Mouse (Mus musculus) heart, embryonic 13.5 days (tissue): ENCODE results near the gene Ifnk. TPM values are rescaled to one million over a fixed set of nuclear protein-coding genes. Genes with fewer than 3 reads are reported as not detected.
A peak's percentile ranks its signal among the peaks of the same experiment; 100 is the strongest.

Experiments
- ATAC-seq: fragments of 200-750 bp; cut with Nextera tagmentation; 2 replicates; pipeline ENCODE4 v1.8.0; 2017; ENCODE audit warnings: moderate TSS enrichment; ENCODE audit not compliant: insufficient number of reproducible peaks, low FRiP score, low TSS enrichment; ENCODE audit errors: extremely low read depth
- H3K27ac ChIP-seq: fragments of 300-500 bp; sonication (generic); replicated peaks from 2 replicates; pipeline ENCODE4 v1.5.1; 2015; ENCODE audit warnings: moderate library complexity, mild to moderate bottlenecking, inconsistent platforms
- H3K27me3 ChIP-seq: fragments of 300-500 bp; sonication (generic); replicated peaks from 2 replicates; pipeline ENCODE4 v1.6.1; 2015; ENCODE audit warnings: mild to moderate bottlenecking, inconsistent platforms
- H3K36me3 ChIP-seq: fragments of 300-500 bp; sonication (generic); 2 replicates; pipeline ENCODE4 v1.6.1; 2015; ENCODE audit warnings: mild to moderate bottlenecking, inconsistent platforms
- H3K4me1 ChIP-seq: fragments of 300-500 bp; sonication (generic); 2 replicates; pipeline ENCODE4 v1.6.1; 2015; ENCODE audit warnings: inconsistent platforms
- H3K4me2 ChIP-seq: fragments of 300-500 bp; sonication (generic); 2 replicates; pipeline ENCODE4 v1.6.1; 2015; ENCODE audit warnings: inconsistent platforms, mild to moderate bottlenecking, moderate library complexity
- H3K4me3 ChIP-seq: fragments of 300-500 bp; sonication (generic); 2 replicates; pipeline ENCODE4 v1.5.1; 2015; ENCODE audit warnings: moderate library complexity, mild to moderate bottlenecking, inconsistent platforms
- H3K9ac ChIP-seq: fragments of 300-500 bp; sonication (generic); 2 replicates; pipeline ENCODE4 v1.6.1; 2015; ENCODE audit warnings: inconsistent platforms, mild to moderate bottlenecking, moderate library complexity
- H3K9me3 ChIP-seq: fragments of 300-500 bp; sonication (generic); 2 replicates; pipeline ENCODE4 v1.6.1; 2016; ENCODE audit warnings: inconsistent platforms
- WGBS: fragments of 180-500 bp; shearing (Covaris S2); methylation state at CpG from one replicate; pipeline ENCODE4 v1.1.7; 2015; ENCODE audit warnings: mixed read lengths; 5-methylcytosine and 5-hydroxymethylcytosine counted together
- polyA plus RNA-seq: library from polyadenylated mRNA; unstranded; fragments of >200 nt; fragmentation: Nextera tagmentation; extraction: Ambion mirVana; gene quantifications from 2 replicates; pipeline ENCODE4 v1.2.1, GENCODE M21; 2015

Gene Ifnk
- polyA plus RNA-seq, 1 experiment from 2014 or later: not detected

DNA sequence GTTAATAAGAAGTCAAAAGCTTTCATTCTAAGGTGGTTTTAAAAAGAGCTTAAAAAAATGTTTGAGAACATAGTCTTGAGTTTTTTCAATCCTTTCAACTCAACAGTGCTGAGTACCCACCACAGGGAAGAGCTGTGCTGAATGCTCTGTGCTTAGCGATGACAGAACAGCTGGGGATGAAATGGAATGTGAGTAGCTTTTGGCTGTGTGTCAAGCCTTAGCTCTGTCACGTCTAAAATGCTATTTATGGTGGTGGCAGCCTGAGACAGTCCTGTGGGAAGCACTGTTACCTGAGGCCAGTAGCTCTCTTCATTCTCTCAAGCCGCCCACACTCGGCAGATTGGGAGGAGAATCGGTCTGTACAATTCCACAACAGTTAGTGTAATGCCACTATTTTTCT is 37.9 kb downstream of the Ifnk start:
- peaks cover 7% of the 10 kb centered on the region; the same call in 1 of the 2 replicates for H3K9me3 ChIP-seq
- H3K4me3 ChIP-seq: no peak overlapping the region
- 41% methylated on average over 5 of the region's 5 CpGs for WGBS
- peaks cover 19% of the 10 kb centered on the region for H3K4me1 ChIP-seq
- H3K9ac ChIP-seq: no peak overlapping the region
- no peak overlapping the region for H3K4me2 ChIP-seq
- ATAC-seq: peak; percentile 61; the same call in 1 of the 2 replicates
- peaks cover 30% of the 10 kb centered on the region for H3K36me3 ChIP-seq
- H3K27ac ChIP-seq: peak overlapping the region; percentile 68
- no peaks in the 10 kb centered on the region for H3K27me3 ChIP-seq

DNA sequence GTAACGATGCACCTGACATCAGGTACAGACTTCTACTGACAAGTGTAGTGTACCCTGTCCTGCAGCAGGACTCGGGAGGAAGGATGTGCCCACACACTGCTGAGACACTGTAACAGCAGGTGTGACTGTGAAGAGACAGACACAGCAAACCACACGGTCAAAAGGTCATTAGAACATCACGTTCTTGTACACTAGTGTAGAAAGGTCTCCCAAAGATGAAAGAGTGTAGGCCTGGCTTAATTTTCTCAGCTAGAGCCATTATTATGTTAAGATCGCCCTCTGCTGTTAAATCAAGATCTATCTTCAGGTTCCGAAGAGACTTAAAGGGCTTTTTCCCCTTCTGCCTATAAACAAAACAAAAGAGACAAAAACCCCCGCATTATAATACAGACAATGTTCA is 40.9 kb downstream of the Ifnk start:
- H3K27ac ChIP-seq: no peak overlapping the region
- 46% methylated on average over 7 of the region's 7 CpGs for WGBS

DNA sequence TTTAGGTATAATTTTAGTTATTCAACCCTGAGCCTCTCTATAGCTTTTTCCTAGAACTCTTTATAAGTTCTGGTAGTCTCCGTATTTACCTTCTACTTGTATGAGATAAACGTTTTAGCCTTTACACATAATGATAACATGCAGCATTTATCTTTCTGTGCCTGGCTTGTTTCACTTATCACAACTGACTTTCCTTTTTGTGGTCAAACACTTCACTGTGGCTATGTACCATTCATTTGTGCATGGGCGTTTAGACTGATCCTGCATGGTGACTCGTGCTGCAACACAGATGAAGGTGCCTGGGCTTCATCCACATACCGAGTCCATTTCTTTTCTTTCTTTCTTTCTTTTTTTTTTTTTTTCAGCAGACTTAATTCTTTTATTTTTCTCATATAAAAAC is 49.8 kb downstream of the Ifnk start:
- Histone ChIP-seq H3K4me3 (no peak overlapping the region), H3K9ac (no peak overlapping the region), H3K27me3 (no peaks in the 10 kb centered on the region), H3K4me2 (no peak overlapping the region), H3K9me3 (no peaks in the 10 kb centered on the region), H3K36me3 (peaks cover 75% of the 10 kb centered on the region), H3K27ac (no peak overlapping the region), H3K4me1 (no peaks in the 10 kb centered on the region)
- no peak for ATAC-seq
- 60% methylated on average over 5 of the region's 5 CpGs for WGBS

More for the DNA sequence above, 40.9 kb downstream of the Ifnk start:
- no peak for ATAC-seq
- Histone ChIP-seq H3K9me3 (0 out of 2 replicates have a peak, but pooled peaks cover 2% of the 10 kb centered on the region), H3K36me3 (peaks cover 43% of the 10 kb centered on the region), H3K4me3 (no peak overlapping the region), H3K4me2 (no peak overlapping the region), H3K27me3 (no peaks in the 10 kb centered on the region), H3K4me1 (peaks cover 19% of the 10 kb centered on the region), H3K9ac (no peak overlapping the region)

Other genes starting within 250 kb of the Ifnk start
- 3.8 and 4.2 TPM in 2 replicates for gene Mob3b, start 5.4 kb downstream of the Ifnk start, polyA plus RNA-seq
- 17.0 and 17.5 TPM in 2 replicates for gene C9orf72, start 74.1 kb downstream of the Ifnk start, polyA plus RNA-seq